Mouse (Mus musculus): ENCODE measurements around the gene Pink1.
"Not testable (repeated sequence)": the region's sequence is repeated elsewhere in the genome, so short reads cannot be mapped to it uniquely, and the experiment has no call there.

Gene Pink1

GRCm38 (mm10) chr4:138342048-138342447 lies 15.9 kb upstream of the Pink1 start:
- ATAC-seq (ENCODE audit: low TSS enrichment) = no peak

DNA sequence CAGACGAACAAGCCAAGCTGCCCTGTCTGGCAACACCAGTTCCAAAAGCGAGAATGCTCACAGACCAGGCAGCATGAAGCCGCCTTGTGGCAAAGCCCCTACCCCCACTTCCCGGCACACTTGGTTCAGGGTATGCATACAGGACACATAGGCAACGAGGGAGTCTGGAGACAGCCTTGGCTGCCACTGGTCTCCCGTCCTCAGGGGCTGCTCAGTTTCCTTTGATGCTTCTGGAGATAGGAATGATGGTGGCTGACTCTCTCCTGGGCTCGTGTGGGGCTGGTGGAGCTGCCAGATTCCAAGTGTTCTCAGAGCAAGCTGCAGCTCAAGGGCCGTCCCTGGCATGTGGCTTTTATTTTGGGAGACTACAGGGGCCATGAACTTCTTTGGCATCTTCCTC lies 15.3 kb upstream of the Pink1 start:
- ATAC-seq (ENCODE audit: low TSS enrichment) = no peak

DNA sequence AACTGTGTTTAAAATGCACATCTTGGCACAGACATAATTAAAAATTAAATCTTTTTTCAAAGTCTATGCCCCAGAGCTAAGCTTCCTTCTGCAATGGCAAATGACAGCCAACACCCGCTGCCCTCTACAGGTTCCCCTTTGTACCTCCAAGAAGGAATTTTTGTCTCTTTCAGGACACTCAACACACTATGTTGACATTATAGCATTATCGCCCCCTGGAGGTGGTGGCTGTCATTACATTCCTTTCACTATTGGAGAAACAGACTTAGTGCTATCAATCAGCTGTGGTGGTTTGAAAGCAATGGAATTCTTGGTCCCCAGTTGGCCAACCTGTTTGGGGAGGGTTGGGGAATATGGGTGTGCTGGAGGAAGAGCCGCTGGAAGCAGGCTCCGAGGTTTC lies 13.9 kb upstream of the Pink1 start:
- no peak; the same call in 1 of the 2 replicates for ATAC-seq (ENCODE audit: low TSS enrichment)

- ATAC-seq (ENCODE audit: low TSS enrichment) = no peak
These were observed 11.2 kb upstream of the Pink1 start for GRCm38 (mm10) chr4:138337341-138337740.

DNA sequence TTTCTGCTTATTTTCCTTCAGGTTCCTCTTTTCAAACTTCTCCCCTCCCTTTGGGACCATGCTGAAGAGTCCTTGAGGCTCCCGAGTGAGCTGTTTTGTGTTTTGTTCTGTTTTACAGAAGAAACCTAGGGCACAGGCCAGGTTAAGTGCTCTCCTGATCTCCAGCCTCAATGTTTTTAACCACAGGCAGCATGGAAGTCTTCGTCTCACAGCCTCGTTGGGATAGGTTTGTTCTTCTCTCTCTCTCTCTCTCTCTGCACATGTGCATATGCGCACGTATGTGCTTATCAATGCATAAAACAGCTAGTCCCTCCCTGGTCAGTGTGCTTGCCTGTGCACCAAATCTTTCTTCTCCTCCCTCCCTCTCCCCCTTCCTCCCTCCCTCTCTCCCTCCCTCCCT lies 10.8 kb upstream of the Pink1 start:
- ATAC-seq (ENCODE audit: low TSS enrichment) = no peak

DNA sequence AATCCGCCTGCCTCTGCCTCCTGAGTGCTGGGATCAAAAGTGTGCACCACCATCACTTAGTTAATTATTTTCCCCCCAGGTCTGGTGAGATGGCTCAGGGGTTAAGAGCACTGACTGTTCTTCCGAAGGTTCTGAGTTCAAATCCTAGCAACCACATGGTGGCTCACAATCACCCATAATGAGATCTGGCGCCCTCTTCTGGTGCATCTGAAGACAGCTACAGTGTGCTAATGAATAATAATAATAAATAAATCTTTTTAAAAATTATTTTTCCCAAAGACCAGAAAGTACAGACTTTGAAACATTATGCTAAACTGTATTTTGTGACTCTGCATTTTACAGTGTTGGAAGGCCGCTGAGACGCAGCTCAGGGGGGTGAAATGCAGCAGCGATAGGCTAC lies 9.5 kb upstream of the Pink1 start:
- no peak for ATAC-seq (ENCODE audit: low TSS enrichment)

- no peak for ATAC-seq (ENCODE audit: low TSS enrichment)
These were observed 8.9 kb upstream of the Pink1 start for GRCm38 (mm10) chr4:138335036-138335435.

DNA sequence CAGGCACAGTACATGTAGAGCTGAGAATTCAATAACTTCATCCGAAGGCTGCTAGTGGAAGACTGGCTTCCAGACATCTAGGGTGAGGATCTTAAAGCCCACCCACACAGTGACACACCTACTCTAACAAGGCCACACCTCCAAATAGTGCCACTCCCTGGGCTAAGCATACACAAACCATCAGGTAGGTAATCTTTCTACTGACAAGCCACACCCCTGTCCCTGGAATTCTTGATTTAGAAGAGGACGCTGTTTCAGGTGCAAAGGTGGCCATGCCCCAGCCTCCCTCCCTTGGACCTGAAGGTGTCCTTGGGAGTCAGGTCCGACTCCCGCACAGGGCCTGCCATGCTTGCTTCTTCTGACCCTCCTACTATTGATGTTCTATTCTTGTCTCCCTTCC lies 7.0 kb upstream of the Pink1 start:
- no peak for ATAC-seq (ENCODE audit: low TSS enrichment)

DNA sequence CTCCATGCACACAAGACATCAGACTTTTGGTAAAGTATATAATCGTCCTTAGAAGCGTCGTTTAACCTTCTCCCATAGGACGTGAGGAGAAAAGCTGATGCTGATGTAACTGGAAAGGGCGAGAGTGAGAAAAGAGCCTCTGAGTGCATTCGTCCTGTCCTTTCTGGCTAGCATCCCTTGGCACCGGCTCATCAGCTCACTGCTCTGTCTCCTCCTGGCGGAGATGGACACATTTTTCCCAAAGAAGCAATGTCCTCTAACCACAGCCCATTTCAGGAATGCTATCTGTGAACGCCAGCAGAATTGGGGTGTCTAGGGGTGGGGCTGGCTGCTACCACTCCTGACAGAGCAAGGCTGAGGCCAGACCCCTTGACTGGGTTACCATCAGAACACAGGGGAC lies 5.5 kb upstream of the Pink1 start:
- no peak for ATAC-seq (ENCODE audit: low TSS enrichment)

- no peak for ATAC-seq (ENCODE audit: low TSS enrichment)
These were observed 4.2 kb upstream of the Pink1 start for GRCm38 (mm10) chr4:138330264-138330671.

- no peak for ATAC-seq (ENCODE audit: low TSS enrichment)
These were observed 1.9 kb upstream of the Pink1 start for GRCm38 (mm10) chr4:138327891-138328470.

- ATAC-seq (ENCODE audit: low TSS enrichment) = not testable (repeated sequence)
These were observed 1.0 kb upstream of the Pink1 start for GRCm38 (mm10) chr4:138327155-138327554.

- ATAC-seq (ENCODE audit: low TSS enrichment) = peak; percentile 83
These were observed 536 bp downstream of the Pink1 start for GRCm38 (mm10) chr4:138325466-138326076.

- ATAC-seq (ENCODE audit: low TSS enrichment) = no peak
These were observed 1.7 kb downstream of the Pink1 start for GRCm38 (mm10) chr4:138324451-138324850.

- ATAC-seq (ENCODE audit: low TSS enrichment) = no peak
These were observed 2.4 kb downstream of the Pink1 start for GRCm38 (mm10) chr4:138323753-138324152.

GRCm38 (mm10) chr4:138322692-138323091 lies 3.4 kb downstream of the Pink1 start:
- ATAC-seq (ENCODE audit: low TSS enrichment) = no peak

- ATAC-seq (ENCODE audit: low TSS enrichment) = no peak
These were observed 4.6 kb downstream of the Pink1 start for GRCm38 (mm10) chr4:138321488-138321887.

DNA sequence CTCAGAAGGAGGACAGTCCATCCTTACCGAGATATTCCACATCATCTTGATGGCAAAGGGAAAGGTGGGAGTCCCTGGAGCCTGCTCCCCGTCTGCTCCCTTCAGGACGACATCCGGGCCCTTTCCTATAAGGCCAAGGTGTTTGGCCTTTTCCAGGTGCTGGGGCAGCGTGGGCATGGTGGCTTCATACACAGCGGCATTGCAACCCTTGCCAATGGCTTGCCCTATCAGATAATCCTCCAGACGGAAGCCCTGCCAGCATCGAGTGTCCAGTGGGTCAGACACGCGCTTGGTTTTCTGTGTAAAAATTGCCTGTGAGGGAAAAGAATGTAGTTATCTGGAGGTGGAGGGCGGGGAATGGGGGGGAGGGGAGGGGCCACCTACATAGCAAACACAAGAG lies 5.4 kb downstream of the Pink1 start:
- ATAC-seq (ENCODE audit: low TSS enrichment) = no peak

GRCm38 (mm10) chr4:138319508-138319907 lies 6.6 kb downstream of the Pink1 start:
- peak; percentile 31; the same call in 1 of the 2 replicates for ATAC-seq (ENCODE audit: low TSS enrichment)

DNA sequence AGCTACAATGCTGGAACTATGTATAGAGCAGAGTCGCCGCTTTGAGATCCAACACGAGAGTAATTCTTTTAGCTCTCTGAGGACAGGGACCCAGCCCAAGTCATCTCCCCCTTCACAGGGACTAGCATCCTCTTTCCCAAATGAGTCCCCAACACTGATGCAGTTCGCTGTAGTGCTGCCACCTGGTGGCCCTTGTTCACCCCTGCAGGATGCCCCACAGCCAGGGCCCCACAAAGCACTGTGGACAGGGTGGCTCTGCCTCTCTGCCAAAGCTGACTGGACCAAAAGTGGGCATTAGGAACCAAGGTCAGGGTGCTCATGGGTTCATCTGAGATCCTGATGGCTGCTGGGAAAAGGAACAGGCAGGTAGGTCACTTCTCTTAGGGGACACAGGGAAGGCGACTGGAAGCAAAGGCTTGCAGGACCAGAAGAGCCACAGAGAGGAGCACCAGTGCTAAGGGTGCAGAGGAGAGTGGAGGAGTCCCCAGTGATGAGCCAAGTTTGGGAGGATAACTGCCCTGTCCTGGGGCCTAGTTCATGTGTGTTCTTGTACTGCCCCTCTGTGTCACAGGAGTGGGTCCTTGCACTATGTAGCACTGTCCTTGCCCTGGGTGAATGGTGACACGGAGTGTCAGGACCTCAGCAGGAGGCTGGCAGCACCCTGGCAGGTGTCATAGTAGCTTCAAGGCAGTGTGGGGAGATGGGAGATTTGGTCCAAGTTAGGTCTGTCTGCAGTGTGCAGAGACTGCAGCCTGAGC lies 7.4 kb downstream of the Pink1 start:
- no peak for ATAC-seq (ENCODE audit: low TSS enrichment)

DNA sequence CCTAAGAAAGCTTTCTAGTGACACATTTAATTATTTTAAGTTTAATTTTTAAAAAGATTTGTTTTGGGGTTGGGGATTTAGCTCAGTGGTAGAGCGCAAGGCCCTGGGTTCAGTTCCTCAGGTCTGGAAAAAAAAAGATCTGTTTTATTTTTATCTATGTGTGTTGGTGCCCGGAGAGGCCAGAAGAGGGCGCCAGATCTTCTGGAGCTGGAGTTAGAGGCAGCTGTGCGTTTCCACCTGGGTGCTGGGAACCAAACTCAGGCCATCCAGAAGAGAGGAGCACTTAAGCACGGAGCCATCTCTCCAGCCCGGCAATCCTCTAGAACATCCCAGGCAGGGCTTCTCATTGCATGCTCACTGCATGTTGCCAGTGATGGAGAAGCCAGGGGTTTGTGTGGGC lies 9.7 kb downstream of the Pink1 start:
- no peak for ATAC-seq (ENCODE audit: low TSS enrichment)

GRCm38 (mm10) chr4:138315781-138316180 lies 10.3 kb downstream of the Pink1 start:
- no peak for ATAC-seq (ENCODE audit: low TSS enrichment)

DNA sequence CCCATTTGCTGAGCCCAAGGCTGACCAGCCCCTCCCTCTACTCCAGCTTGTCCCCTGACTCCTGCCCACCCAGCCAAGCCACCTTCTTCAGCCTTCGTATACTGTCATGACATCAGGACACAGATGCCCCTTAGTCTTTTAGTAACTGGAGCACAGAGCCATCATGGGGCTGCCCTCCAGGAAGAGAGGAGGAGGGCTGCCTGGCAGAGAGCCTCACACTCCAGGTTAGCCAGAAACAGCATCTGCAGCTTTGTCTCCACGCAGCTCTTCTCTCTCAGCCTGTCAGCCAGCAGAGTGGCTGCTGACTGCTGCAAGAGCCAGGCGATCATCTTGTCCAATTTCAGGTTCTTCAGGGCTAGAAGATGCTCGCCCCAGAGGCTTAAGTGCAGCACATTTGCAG lies 12.3 kb downstream of the Pink1 start:
- peak; percentile 25; the same call in 1 of the 2 replicates for ATAC-seq (ENCODE audit: low TSS enrichment)
